Mouse (Mus musculus): ENCODE results near the gene Dppa3.

Dppa3 gene

DNA sequence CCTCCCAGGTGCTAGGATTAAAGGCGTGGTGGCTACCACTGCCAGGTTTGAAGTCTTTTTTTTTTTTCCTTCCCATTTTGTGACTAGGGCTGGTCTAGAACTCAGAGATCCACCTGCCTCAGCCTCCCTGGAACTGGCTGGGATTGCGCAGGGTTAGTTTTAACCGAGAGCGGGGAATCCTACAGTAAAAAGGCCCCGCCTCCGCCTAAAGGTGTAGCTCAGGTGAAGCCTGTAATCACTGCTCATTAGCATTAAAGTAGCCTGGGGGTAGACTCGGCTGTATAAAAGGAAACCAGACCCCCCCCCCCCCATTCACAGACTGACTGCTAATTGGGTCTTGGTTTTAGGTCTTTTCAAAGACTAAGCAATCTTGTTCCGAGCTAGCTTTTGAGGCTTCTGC, at the start of gene Dppa3:
TSS of gene Dppa3 (plus strand) at position 301 of the 400 bp plus-strand sequence.
- no peak for DNase-seq

DNA sequence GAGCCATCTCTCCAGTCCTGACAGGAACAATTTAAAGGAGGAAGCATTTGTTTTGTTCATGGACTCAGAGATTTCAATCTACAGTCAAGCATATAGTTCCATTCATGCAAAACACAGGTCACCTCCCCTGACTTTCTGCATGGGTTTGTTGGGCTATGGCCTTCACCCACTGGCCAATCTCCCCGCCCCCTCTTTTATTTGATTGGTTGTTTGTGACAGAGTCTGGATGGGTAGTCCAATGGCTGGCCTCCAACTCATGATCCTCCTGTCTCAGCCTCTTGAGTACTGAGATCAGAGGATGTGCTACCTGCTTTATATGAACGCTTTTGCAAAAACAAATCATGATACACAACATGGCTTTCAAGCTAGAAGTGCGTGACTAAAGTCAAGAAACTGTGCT, 49.2 kb upstream of the Dppa3 start:
- no peak for DNase-seq

DNA sequence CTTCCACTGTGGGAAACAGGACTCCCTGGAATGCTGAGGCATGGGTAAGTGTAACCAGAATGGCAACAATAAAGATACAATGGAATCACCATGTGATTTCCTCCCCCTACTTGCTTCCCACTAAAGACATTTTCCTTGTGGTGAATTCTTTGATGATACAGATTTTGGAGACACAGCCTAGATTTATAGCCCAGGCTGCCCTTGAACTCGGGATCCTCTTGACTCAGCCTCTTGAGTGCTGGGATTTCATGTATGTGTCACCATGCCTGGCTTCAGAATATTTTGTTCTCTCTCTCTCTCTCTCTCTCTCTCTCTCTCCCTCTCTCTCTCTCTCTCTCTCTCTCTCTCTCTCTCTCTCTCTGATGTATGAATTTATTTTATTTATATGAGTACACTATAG, 47.1 kb upstream of the Dppa3 start:
- no peak for DNase-seq

- no peak for DNase-seq
Observed at GRCm38 (mm10) chr6:122591027-122591758, 35.0 kb upstream of the Dppa3 start.

DNA sequence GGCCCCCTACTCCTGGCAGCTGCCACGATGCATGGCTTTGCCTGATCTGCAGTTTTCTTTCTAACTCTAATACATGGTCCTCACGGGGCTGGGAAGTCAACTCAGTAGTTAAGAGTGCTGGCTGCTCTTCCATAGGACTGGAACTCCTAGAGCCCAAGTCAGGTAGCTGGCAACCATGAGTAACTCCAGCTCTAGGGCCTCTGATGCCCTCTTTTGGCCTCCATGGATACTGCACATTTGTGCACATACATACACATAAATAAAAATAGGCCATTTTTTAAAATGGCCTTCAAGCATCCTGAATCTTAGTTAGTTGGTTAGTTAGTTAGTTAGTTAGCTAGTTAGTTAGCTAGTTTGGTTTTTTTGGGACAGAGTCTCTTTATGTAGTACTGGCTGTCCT, 33.3 kb upstream of the Dppa3 start:
- no peak for DNase-seq

DNA sequence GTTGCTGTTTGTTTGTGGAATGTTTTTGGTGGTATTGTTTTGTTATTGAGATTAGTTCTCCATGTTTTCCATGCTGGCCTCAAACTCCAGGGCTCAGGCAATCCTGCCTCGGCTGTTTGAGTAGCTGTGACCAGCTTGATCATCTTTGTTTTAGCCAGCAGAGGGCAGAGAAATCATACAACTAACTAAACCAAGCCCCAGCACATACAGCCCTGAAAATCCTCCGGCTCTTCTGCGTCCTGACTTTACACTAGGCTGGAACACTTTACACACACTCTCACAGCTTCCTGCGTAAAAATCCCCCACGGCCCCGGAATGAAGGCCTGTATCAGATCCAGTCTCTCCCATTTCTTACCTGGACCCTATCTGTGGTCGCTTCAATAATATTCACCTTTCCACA, 30.6 kb upstream of the Dppa3 start:
- DNase-seq, result peak; percentile 15 to 53

GRCm38 (mm10) chr6:122596608-122597007, 29.6 kb upstream of the Dppa3 start:
- DNase-seq, result no peak

DNA sequence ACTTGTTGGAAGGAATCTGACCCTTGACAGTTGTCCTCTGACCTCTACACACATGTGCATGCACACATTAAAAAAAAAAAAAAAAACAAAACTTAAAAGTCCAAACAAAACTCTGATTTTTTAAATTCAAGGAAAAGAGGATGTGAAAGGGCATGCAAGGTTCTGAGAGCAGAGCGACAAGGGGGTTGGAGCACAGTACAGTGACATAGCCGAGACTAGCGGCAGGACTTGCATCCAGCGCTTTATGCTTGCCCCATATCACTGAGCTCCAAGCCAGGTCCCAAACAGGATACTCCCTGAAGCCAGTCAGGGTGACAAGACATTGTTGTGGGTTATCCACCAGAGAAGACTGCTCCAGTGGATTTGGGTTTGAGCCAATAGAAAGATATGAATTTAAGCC, 28.2 kb upstream of the Dppa3 start:
- no peak for DNase-seq

DNA sequence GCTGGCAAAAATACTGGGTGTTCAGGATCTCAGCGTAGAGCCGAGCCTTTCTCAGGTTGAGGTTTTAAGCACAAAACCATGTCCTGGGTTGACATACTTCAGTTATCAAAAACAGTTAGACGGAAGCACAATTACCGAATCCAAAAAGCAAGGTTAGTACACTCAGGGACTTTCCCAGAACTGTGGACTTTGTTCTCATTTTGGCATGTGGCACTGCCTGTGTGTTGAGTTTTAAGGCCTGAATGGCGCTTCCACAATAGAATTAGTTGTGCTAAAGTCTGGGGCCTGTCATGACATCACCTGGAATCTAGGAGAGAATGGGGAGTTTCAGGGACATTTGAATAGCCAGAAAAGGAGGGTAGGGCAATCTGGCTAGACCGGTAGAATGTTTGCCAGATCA, 27.8 kb upstream of the Dppa3 start:
- DNase-seq, result no peak

GRCm38 (mm10) chr6:122599054-122599737, 27.0 kb upstream of the Dppa3 start:
- no peak for DNase-seq

DNA sequence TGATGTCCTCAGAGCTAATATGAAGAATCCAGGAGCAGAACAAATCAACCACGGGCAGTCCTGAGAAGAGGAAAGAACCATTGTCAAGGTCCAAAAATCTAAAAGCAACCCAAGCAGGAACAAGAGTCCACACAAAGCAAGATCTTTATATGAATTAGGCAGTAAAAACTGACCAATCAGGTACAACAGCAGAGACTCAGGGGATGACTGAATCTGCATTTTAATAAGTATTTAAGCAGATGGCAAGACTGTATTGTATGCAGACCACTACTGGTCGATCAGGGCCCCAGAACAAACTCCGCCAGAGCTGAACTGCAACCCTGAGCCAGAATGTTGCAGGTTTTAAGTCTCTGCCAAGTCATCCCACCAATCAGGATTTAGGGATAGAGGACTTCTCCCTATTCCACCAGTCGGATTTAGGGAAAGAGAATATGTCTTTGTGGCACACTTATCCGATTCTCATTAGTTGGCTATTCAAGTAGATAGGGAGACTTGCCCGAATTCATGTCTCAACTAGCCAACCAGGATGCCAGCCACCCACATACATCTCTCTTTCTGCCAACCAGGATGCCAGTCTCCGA, 26.1 kb upstream of the Dppa3 start:
- no peak for DNase-seq

DNA sequence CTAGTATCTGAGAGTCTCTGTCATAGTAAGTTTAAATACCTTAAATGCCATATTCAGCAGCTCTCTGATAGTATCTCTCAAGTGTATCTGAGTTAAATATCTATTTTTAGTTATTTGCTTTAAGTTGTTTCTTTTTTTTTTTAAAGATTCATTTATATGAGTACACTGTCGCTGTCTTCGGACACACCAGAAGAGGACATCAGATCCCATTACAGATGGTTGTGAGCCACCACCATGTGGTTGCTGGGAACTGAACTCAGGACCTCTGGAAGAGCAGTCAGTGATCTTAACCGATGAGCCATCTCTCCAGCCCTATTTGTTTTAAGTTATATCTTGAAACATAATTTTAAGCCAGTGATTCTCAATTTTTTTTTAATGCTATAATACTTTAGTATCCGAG, 25.2 kb upstream of the Dppa3 start:
- no peak for DNase-seq

- no peak for DNase-seq
Observed at GRCm38 (mm10) chr6:122601615-122602014, 24.6 kb upstream of the Dppa3 start.

DNA sequence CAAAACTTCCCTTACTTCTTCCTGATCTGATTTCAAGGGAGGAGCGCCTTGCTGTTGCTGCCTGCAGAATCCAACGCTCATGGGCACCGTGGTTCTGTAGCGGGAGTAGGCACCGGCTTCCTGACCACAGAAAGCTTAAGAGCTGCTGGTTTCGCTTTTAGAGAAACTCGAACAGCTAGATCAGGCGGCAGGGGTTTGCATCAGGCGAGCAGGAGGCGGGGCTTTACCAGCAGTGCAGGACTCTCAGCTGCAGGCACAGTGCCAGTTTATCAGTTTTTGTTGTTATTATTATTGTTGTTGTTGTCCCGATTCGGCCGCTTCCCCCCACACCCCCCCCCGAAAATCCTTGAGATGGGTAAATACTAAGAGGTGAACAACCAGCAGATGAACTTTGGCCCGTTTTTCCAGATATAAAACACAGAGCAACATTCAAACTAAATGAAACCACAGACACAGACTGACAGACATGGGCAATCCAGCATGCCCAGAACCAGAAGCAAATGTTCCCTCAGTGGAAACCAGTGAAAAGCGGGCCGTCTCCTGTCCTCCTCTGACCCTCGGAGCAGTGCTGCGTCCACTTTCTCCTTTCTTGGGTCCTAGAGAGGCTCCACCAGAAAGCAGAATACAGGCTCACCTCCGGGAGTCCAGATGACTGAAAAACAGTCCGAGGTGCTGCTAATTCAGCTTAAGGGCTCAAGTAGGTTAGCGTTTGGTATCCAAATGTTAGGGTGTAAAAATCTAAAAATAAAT, 23.8 kb upstream of the Dppa3 start, which contains the start of gene Apobec1:
TSS of gene Apobec1 (minus strand) at position 203 of the 750 bp plus-strand sequence.
- peak; percentile 73 to 83 for DNase-seq

GRCm38 (mm10) chr6:122602992-122603322, 23.3 kb upstream of the Dppa3 start:
- no peak for DNase-seq

GRCm38 (mm10) chr6:122604260-122604659, 21.9 kb upstream of the Dppa3 start:
- no peak for DNase-seq

DNA sequence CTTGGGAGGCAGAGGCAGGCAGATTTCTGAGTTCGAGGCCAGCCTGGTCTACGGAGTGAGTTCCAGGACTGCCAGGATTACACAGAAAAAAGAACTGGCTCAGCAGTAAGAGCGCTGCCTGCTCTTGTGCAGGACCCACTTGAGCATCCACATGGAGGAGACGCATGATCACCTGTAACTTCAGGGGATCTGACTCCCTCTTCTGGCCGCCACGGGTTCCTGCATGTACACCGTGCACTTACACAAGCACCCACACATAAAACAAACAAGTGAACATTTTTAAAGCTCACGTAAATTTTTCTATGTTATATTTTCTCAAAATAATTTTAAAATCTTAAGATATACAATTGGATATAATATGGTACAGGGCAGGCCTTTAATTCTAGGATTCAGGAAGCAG, 20.7 kb upstream of the Dppa3 start:
- no peak for DNase-seq

DNA sequence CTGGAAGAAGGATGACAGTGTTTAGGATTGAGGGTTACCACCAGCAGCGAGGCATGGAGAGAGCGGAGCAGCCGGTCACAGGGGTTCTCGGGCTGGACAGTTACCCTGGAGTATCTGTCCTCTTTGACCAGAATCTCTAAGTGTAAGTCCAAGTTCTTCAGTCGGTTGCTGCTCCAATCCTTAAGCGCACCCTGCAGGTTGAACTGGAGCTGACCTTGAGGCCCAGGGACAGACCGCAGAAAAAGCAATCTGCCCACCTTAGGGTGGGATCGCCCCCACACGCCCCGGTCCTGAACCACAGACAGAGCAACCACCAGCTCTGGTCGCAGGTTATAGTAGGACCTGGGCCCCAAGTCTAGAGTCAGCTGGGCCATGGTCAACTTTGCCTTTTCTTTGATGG, 19.5 kb upstream of the Dppa3 start:
- DNase-seq, result no peak

GRCm38 (mm10) chr6:122607700-122608099, 18.5 kb upstream of the Dppa3 start:
- no peak for DNase-seq

- no peak for DNase-seq
Observed at GRCm38 (mm10) chr6:122608434-122609376, 17.5 kb upstream of the Dppa3 start.

- DNase-seq, result no peak
Observed at GRCm38 (mm10) chr6:122609377-122609728, 16.9 kb upstream of the Dppa3 start.

- DNase-seq, result no peak
Observed at GRCm38 (mm10) chr6:122609771-122610170, 16.4 kb upstream of the Dppa3 start, which contains the start of gene Gdf3. TSS of gene Gdf3 (minus strand) at chr6:122610087.
